Mouse (Mus musculus): Measurements from ENCODE around the gene Zfp597.

DNA sequence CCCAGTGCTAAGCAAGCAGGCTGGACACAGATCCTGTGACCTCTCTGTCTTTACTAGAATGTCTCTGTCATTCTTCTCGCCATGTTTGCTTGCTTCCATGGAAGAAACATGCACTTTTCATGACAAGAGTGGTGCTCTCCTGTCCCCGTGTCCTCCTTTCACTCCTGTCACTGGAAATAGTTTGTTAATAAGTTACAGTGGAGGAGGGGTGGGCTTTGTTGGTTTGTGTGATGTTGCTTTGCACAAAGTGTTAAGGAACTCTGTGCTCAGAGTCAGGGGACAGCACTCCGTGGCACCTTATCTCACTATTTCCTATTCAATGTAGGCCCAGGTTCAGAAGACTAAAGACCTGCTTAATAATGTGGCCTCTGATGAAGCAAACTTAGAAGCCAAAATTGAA lies 39.2 kb upstream of the Zfp597 start:
- TF ChIP-seq CTCF (conservative IDR thresholded peaks at IDR 0.05; ENCODE audit: low read length) (no peak), NANOG (IDR thresholded peaks at IDR 0.05; ENCODE audit: borderline replicate concordance, low read length) (no peak)
